Mouse (Mus musculus) G1E-ER4 (cell line): ENCODE results near the gene Fermt3. TPM values are rescaled to one million over a fixed set of nuclear protein-coding genes. Genes with fewer than 3 reads are reported as not detected.

ENCODE experiments used
- GATA1 ChIP-seq: IDR thresholded peaks from one replicate; pipeline ENCODE4 v1.8.0; 2012; ENCODE audit warnings: low read length, inconsistent platforms
- polyA plus RNA-seq: library from polyadenylated mRNA; stranded (reverse); fragments of >175 nt; gene quantifications from 2 replicates; pipeline ENCODE4 v1.2.3, GENCODE M21; 2012

Gene Fermt3
- polyA plus RNA-seq, 1 experiment: 1,003 TPM

DNA sequence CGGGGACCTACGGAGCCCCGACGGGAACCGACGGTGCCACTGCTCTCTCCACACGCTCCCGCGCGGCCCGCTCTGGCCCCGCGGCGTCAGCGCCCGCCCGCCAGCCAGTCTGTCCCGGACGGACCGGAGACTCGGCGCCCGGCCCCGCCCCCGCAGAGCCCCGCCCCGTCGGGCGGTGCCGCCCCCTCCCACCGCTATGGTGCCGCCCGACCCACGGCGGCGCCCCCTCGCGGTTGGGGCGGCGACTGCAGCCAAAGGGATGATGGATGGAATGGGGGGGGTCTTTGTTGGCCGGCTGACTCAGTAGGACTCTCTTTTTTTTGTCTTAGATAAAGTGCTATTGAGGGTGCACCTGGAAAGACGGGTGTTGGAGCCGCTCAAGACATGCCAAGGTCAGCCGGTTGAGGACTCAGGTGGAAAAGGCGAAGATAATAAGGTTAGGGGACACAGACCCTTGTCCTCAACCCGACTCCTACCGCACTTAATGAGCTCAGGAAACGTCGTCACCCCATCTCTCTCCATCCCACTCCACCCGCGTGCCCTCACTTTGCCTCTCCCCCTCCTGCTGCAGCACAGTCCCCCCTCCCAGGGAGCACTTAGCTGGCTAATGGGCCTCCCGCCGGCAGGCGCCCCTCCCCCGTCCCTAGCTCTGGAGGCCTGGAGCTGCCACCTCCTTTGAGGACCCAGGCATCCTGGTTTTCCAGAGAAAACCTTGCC lies 49.4 kb downstream of the Fermt3 start:
- TF ChIP-seq GATA1: no peak

DNA sequence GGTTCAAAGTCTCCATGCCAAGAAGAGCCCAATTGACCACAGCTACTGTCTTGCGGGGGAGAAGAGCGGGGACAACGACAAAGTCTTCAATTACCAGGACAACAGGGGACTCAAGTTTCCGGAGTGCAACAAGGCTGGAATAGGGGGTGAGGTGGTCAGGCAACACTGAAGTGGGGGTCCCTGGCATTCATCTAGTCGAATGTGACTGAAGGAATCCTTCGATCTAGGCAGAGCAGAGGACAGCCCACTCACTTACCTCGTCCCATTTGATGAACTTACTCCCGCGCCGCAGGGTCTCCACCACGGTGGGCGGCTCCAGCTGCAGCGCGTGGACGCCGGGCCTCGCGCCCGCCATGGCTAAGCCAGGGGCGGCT lies 50.0 kb downstream of the Fermt3 start:
- no peak for TF ChIP-seq GATA1

DNA sequence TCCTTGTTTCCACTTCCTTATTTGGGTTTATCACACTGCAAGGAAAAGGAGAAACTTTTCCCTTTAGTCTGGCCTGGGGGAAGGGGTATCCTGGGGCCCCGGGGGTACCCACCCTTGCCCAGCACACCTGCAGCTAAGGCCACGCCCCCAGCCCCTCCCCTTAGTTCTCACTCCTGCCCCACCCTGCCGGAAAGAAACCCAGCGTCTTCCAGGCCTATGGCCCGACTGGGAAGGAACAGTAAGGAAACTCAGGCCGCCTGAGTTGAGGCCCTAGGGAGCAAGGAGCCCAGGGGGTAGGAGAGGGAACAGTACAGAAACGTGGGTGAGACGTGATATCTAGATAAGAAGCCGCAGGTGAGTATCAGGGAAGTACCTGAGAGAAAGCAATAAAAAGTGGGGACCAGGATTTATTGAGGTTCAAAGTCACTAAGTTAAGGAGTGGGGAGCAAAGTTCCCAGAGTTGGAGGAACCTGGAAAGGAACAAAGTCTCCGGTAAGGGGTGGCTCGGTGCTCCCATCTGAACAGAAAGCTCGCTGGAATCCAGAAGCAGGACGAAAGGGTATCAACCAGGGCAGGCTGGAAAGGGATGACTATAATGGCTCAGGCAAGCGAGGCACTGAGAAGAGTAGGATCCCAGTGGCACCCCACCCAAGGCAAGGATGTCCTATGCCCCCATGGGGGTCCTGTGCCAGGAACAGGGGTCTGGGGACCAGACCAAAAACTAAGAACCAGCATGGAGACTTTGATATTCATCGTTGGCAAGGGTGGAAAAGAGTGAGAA lies 50.6 kb downstream of the Fermt3 start:
- no peak for TF ChIP-seq GATA1

DNA sequence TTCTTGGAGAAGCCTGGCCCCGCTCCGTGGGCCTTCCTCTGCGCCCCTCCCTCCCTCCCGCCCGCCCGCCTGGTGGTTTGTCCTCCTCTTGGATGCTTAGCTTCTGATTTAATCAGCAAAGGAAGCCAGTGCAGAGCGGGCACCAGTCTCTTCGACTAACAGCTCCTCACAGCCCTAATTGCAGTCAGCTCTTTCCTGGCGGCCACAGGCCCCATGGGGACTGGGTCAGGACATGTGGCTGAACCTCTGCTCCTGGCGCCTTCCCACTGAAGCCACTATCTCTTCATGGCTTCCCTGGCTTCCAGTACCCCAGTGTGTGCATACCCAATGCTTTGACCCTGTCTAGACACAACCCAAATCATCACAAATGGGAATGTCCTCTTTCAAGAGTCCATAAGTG lies 62.8 kb downstream of the Fermt3 start:
- TF ChIP-seq GATA1: no peak

DNA sequence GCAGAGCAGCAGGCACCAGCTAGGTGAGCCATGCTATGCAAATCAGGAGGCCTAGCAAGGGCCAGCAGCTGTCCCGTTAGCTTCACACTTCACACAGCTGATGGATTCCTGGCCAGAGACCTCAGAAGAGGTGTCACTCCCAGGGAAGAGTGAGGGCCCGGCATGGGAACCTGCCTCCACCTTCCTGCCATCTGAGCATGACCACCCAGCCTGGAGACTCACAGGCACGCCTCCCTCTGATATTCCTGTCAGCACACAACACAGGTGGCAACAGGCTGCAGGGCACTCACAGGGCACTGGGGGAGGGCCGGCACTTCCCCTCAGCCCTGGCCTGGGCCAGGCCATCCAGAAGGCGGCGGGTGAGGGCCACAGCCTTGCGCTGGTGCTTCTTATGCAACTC lies 63.8 kb downstream of the Fermt3 start:
- no peak for TF ChIP-seq GATA1

DNA sequence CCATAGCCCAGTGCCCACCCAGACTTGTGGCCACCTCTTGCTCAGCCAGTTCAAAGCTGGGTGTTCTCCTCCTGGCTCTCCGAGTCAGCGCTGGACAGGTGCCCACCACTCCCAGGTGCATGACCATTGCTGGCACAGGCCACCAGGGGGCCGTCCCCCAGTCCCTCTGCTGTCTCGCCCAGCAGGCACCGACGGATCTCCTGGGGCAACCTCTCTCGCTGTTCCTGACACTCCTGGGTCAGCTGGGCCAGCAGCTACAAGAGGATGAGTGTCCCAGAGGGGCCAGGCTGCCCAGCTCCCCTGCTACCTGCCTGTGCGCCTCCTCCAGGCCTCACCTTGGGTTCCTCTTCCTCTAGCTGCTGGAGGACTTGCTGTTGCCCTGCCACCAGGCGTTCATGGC lies 65.2 kb downstream of the Fermt3 start:
- no peak for TF ChIP-seq GATA1

DNA sequence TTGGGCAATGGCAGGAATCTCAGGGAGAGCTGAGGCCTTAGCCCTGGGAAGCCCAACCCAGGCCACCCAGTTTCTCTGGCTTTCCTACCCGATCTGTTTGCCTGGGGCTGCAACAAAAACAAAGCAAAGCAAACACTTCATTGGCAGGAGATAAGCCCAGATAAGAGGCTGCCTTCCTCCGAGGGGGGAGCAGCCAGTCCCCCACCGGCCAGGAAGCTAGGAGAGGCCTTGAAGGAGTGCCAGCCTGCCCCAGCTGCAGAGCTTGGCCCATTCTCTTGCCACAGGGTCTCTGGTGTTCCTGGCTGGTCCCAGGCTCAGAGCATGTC lies 66.6 kb downstream of the Fermt3 start:
- no peak for TF ChIP-seq GATA1

DNA sequence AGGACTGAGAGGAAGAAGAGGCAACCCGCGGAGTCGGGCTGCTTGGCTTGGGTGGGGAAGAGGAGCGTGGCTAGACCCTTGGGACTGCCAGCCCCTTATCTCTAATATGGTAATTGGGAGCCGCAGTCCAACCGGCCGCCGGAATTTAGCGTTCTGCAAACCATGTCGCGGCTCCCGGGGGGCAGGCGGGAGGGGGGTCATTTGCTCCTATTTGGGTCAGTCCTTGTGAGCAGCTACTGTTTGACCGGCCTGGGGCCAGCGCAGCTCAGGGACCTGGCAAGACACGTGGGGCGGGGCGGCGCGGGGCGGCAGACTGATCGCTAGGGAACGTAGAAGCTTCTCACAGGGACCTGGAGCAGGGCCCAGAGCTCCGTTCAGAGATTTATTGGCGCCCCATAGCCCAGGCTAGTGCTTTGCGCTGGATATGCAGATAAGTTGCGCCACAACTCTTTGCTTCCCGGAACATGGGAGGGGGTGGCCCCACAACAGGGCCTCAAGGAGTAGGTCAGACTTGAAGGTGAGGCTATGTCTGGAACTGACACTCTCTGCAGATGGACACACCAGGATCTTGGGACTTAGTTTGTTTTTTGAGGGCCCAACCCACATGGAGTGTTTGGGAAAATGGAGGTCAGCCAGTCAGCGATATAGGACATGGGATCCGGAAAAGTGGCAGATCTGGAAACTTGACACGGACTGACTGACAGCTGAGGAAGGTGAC lies 67.1 kb downstream of the Fermt3 start:
- TF ChIP-seq GATA1: no peak

DNA sequence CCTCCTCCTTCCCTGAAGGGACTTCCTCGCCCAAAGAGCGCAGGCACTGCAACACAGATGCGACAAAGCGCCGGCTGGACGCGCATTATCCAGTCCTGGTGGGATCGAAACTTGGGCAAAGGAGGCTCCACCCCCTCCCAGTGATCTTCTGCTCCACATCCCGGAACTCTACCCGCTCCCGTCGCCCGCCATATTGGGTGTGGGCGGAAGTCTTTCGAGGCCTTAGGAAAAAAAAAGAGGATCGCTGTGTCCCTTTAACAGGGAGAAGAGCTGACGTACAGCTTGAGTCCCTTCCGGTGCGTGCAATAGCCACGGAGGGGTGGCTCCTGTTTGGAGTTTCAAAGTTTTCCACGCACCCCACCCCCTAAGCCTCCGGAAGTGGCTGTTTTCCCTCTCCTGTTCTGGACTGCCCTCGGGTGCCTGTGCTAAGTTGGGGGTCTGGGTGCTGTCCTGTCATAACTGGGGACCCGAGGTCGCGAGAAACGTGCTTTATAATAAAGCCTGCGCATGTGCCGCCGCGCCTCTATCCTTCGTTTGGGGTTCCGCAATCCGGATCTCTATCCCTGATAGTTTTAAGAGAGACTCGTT lies 67.8 kb downstream of the Fermt3 start:
- TF ChIP-seq GATA1: no peak

DNA sequence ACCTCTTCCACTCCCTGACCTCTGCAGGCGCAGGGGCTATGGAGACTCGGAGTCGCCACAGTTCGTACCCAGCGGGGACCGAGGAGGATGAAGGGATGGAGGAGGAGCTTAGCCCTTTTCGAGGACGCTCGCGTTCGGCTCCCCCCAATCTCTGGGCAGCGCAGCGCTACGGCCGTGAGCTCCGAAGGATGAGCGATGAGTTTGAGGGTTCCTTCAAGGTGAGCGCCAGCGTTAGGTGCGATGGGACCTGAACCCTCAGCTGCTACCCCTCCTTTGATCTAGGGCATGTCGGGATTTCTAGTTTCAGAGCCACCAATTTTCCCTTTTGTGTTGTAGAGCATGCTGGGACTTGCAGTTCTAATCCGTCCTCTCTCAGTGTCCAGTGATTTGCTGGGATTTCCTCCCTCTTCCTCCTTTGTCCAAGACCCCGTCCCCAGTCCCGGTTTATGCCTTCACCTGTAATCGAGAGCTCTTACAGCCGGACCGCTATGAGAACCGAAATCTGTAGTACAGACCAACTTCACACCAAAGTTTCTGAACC lies 68.6 kb downstream of the Fermt3 start:
- TF ChIP-seq GATA1: no peak

DNA sequence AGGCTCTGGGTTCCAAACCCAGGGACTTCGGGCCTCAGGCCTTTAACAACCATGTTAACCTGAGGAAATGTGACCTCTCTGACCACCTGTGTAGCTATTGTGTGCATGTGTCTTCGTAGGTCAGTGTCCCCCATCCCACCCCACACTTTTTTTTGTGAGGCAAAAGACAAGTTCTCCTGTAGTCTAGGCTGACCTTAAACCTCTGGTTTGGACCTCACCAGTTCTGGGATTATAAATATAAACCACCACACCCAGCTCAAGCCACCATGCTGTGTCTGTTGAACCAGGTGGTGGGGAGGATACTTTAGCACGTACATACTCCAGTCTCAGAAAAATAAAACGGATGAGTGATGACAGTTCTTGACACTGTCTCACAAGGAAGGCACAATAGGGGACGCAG lies 69.3 kb downstream of the Fermt3 start:
- TF ChIP-seq GATA1: no peak

DNA sequence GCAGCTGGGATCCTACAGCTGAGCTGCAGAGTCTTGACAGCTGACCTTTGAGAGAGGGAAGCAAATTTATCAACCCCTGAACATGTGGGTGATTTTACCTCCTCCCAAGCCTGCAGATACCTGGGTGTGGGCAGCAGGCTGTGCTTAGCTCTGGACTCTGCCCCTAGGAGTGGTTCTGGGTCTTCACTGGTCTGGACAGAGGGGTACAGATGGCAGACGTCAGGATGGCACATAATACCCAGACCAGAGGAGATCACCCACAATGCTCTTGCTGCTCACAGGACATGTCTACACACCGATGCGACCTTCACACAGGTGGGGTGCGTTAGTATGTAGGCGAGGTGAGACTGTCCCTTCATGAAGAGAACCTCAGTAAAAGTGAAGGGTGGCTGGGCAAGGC lies 69.7 kb downstream of the Fermt3 start:
- TF ChIP-seq GATA1: no peak

Other genes starting within 250 kb of the Fermt3 start
- gene Rps6ka4, start 178.8 kb downstream of the Fermt3 start, polyA plus RNA-seq: 50.6 and 57.4 TPM in 2 replicates
- 73.0 and 102 TPM in 2 replicates for gene Ccdc88b, start 161.3 kb downstream of the Fermt3 start, polyA plus RNA-seq
- gene Trmt112, start 109.8 kb downstream of the Fermt3 start, polyA plus RNA-seq: 247 and 344 TPM in 2 replicates
- 190 and 217 TPM in 2 replicates for gene Prdx5, start 109.4 kb downstream of the Fermt3 start, polyA plus RNA-seq
- 31.8 and 38.0 TPM in 2 replicates for gene Esrra, start 97.7 kb downstream of the Fermt3 start, polyA plus RNA-seq
- not detected in 2 replicates for gene Catsperz, start 94.1 kb downstream of the Fermt3 start, polyA plus RNA-seq
- gene Kcnk4, start 85.0 kb downstream of the Fermt3 start, polyA plus RNA-seq: 0.05 TPM in 1 of 2 replicates, not detected in the other
- 88.9 and 90.9 TPM in 2 replicates for gene Bad, start 77.6 kb downstream of the Fermt3 start, polyA plus RNA-seq
- 46.8 and 52.9 TPM in 2 replicates for gene Gpr137, start 77.0 kb downstream of the Fermt3 start, polyA plus RNA-seq
- gene Ppp1r14b, start 44.5 kb downstream of the Fermt3 start, polyA plus RNA-seq: 628 and 766 TPM in 2 replicates
- 23.1 and 24.7 TPM in 2 replicates for gene Plcb3, start 43.0 kb downstream of the Fermt3 start, polyA plus RNA-seq
- gene Fkbp2, start 39.0 kb downstream of the Fermt3 start, polyA plus RNA-seq: 182 and 256 TPM in 2 replicates
- gene Vegfb, start 31.8 kb downstream of the Fermt3 start, polyA plus RNA-seq: 158 and 169 TPM in 2 replicates
- 20.6 and 23.1 TPM in 2 replicates for gene Dnajc4, start 26.9 kb downstream of the Fermt3 start, polyA plus RNA-seq
- gene Nudt22, start 23.4 kb downstream of the Fermt3 start, polyA plus RNA-seq: 30.5 and 39.5 TPM in 2 replicates
- 1.0 and 1.7 TPM in 2 replicates for gene Trpt1, start 23.3 kb downstream of the Fermt3 start, polyA plus RNA-seq
- gene Stip1, start 20.5 kb upstream of the Fermt3 start, polyA plus RNA-seq: 144 and 252 TPM in 2 replicates
- 13.8 and 18.3 TPM in 2 replicates for gene Macrod1, start 37.3 kb upstream of the Fermt3 start, polyA plus RNA-seq
- not detected in 2 replicates for gene Flrt1, start 86.3 kb upstream of the Fermt3 start, polyA plus RNA-seq
- gene Otub1, start 186.8 kb upstream of the Fermt3 start, polyA plus RNA-seq: 149 and 162 TPM in 2 replicates
- 509 and 546 TPM in 2 replicates for gene Cox8a, start 198.1 kb upstream of the Fermt3 start, polyA plus RNA-seq
- 54.3 and 70.9 TPM in 2 replicates for gene Naa40, start 221.7 kb upstream of the Fermt3 start, polyA plus RNA-seq
- gene Rcor2, start 247.9 kb upstream of the Fermt3 start, polyA plus RNA-seq: 39.8 and 53.6 TPM in 2 replicates